Mouse (Mus musculus): ENCODE results near the gene Msn. TPM values are rescaled to one million over a fixed set of nuclear protein-coding genes. Genes with fewer than 3 reads are reported as not detected.

The Msn gene
- total RNA-seq, 2 experiments from 2014 or later, result 296 to 825 TPM

DNA sequence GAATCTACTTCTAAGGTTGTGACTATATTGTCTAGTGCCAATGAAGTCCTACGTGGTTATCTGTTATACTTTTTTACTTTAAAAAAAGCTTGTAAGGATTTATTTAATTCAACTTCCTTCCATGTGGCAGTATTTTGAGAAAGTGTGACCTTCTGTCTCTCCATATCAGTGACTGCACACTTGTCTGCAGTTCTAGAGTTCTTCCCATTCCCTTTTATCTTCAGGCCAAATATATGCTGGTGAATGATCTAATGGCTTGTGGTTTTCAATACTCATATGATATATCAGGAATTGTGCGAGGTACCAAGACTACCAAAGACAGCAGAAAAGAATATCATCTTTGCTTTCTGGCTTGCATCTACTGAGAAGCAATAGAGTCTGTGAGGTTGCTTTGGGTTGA lies 43.4 kb downstream of the Msn start:
- no peak for ATAC-seq (ENCODE audit: poor library complexity, severe bottlenecking)

DNA sequence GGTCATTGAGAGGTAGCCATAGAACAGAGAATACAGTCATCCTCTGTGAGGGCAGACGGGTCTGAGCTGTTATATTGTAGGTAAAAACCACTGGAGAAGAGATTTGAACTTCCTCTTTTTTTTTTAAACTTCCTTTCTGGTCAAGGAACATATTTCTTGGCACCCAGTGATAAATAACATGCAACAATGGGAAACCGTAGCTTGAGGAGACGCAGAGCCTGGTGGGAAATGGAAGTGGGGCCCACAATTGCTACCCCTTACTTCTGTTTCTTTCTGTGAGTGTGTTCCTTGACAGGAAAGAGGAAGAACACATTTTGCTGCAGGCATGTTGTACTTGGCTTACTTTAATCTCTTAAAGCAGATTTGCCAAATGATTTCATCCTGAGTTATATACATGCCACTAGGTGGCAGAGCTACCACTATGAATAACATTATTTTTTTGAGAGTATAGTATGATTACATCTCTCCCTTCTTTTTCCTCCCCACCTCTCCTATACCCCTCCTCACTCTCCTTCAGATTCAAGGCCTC lies 49.2 kb downstream of the Msn start:
- peak; percentile 92 for ATAC-seq (ENCODE audit: poor library complexity, severe bottlenecking)

GRCm38 (mm10) chrX:96148217-96148616 lies 52.4 kb downstream of the Msn start:
- no peak for ATAC-seq (ENCODE audit: poor library complexity, severe bottlenecking)

- ATAC-seq (ENCODE audit: poor library complexity, severe bottlenecking), result no peak
Observed at GRCm38 (mm10) chrX:96153362-96153761, 57.5 kb downstream of the Msn start.

- no peak for ATAC-seq (ENCODE audit: poor library complexity, severe bottlenecking)
Observed at GRCm38 (mm10) chrX:96157936-96158335, 62.1 kb downstream of the Msn start.

DNA sequence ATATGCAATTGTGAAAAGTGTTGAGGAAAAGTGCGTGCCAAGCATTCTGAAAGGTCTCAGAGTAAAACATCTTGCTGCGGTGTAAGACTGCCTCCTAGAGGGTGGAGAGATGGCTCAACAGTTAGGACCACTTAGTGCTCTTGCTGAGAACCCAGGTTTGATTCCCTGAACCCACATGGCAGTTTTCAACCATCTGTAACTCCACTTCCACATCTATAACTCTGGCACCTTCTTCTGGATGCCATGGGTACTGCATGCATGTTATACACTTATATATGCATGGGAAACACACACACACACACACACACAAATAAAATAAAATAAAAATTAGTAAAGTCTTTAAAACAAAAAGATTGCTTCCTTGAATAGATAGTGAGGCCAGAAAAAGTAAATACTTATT lies 66.7 kb downstream of the Msn start:
- peak; percentile 60 for ATAC-seq (ENCODE audit: poor library complexity, severe bottlenecking)

DNA sequence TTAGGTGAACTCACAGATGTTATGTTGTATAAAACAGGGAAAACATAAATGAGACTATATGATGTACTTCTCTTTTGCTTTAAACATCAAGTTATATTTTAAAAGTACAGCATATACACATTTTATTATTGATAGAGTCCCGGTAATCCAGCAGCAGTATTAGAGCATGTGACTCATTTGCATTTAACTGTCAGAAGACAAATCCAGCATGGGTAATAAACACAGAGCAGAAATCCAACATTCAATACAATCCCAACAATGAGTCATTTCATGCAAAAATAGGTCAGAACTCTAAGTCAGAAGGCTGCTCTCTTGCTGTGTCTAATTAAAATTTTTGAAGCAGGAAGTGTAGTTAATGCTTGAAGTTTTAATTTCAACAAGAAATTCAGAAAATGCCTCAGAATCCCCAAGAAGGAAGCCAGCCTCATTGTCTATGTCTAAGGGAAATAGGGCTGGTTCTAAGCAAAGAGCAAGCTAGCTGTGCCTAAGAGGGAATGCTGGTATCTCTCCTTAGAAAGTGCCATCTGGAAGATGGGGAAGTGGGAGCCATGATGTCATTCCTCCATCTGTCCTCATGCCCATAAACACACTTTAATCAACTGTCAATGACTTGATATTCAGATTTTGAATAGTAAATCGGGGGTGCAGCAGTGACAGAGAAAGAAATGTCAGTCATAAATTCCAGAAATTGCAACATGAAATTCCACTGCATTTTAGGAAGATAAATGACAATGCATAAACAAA lies 76.0 kb downstream of the Msn start:
- no peak for ATAC-seq (ENCODE audit: poor library complexity, severe bottlenecking)

DNA sequence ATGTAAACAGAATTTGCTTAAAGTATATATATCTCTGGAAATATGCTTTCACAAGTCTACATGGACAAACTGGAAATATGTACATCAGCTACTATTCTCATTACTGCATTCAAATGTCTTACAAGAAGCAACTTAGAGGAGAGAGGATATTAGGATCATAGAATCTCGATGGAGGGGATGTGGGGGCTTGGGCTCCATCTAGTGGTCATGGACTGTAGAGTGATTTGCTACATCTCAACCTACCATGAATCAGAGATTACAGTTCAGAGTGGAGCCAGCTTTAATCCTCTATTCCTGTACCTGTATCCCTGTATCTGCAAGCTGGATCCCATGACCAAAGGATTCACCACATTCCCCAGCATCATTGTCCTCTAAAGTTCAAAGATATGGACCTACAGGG lies 82.6 kb downstream of the Msn start:
- peak; percentile 78 for ATAC-seq (ENCODE audit: poor library complexity, severe bottlenecking)

GRCm38 (mm10) chrX:96184100-96184732 lies 88.4 kb downstream of the Msn start:
- 0 out of 2 replicates have a peak, but pooled peaks have one; percentile 47 for ATAC-seq (ENCODE audit: poor library complexity, severe bottlenecking)

DNA sequence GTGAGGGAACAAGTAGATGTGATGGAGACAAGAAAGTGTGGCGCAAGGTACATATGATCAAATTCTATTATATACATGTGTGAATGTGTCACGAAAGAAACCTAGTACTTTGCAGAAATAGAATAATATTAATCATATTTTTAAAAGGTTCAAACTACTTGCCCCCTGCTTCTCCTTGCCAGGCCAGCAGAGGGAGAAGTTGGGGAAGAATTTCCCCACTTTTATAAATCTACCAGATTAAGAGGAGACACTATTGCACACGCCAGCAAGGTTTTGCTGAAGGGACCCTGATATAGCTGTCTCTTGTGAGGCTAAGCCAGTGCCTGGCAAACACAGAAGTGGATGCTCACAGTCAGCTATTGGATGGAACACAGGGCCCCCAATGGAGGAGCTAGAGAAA lies 109.3 kb downstream of the Msn start:
- peak; percentile 76 for ATAC-seq (ENCODE audit: poor library complexity, severe bottlenecking)

- no peak for ATAC-seq (ENCODE audit: poor library complexity, severe bottlenecking)
Observed at GRCm38 (mm10) chrX:96206872-96207271, 111.0 kb downstream of the Msn start.

DNA sequence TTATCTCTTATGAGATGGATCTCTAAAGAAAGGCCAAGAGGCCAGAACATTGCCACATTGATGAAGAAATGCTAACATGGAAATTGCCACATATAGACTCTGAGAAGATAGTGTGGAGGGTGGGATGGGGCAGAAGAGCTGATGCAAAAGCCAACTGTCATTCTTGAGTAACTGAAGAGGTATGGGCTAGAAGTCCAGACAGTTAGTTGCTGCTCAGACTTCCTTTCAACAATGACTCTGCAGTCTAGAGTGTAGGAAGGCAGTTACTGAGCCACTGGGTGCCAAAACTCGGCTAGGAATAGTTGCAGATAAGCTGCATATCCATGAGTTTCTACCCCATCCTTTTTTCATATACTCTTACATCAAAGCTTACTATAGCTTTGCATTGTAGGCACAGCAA lies 122.2 kb downstream of the Msn start:
- ATAC-seq (ENCODE audit: poor library complexity, severe bottlenecking), result peak; percentile 100

Other genes with a start within 250 kb of the Msn start
- gene Las1l, start 139.1 kb upstream of the Msn start, total RNA-seq (2015), result 8.5 and 9.7 TPM in 2 replicates
- gene Las1l, start 139.1 kb upstream of the Msn start, total RNA-seq (2017), result 11.4 and 12.0 TPM in 2 replicates
- 0.25 TPM in 1 of 2 replicates, not detected in the other for gene Vsig4, start 197.4 kb downstream of the Msn start, total RNA-seq (2015)
- gene Vsig4, start 197.4 kb downstream of the Msn start, total RNA-seq (2017), result not detected in 2 replicates

Measured in megakaryocyte, adult 5-6 weeks (primary cell).